In genomic region chr5:40952901-40953595, GRCm38 (mm10) we compare ENCODE assay signal across 8 mouse cellular contexts.
A peak's percentile ranks its signal among the peaks of the same experiment; 100 is the strongest.
DNase-seq lines count a peak whose midpoint lies in the region; ATAC-seq and TF ChIP-seq lines count a peak whose summit lies in the region.

No protein-coding gene starts in this region.

- H3K36me3 ChIP-seq in limb, embryonic 10.5 days: no peaks in the 10 kb centered on the region
- H3K36me3 ChIP-seq in midbrain, postnatal 0 days (ENCODE audit: insufficient read depth, low read length): no peaks in the 10 kb centered on the region

- peak; percentile 95 for TF ChIP-seq CTCF in midbrain, postnatal 0 days (IDR thresholded peaks at IDR 0.05)

- H3K4me3 ChIP-seq in limb, embryonic 10.5 days: no peak overlapping the region
- H3K4me3 ChIP-seq in midbrain, postnatal 0 days (ENCODE audit: low read depth, low read length): no peak overlapping the region

- H3K27ac ChIP-seq in limb, embryonic 10.5 days: no peak overlapping the region
- no peak overlapping the region for H3K27ac ChIP-seq in midbrain, postnatal 0 days (ENCODE audit: low read depth, low read length)

- peak; percentile 95 for ATAC-seq in midbrain, postnatal 0 days (ENCODE audit: low FRiP score)

- peak; percentile 6 for DNase-seq in thymus, postnatal 0 days (ENCODE audit: low spot score)
- DNase-seq in thymus, adult 18-20 months: no peak
- DNase-seq in cerebellum, postnatal 14 days: peak; percentile 79 to 81
- DNase-seq in gastrocnemius, postnatal 14 days: peak; percentile 14
- peak; percentile 57 for DNase-seq in kidney, adult 9 months
- DNase-seq in limb, embryonic 10.5 days (ENCODE audit: low spot score): peak; percentile 49
- peak; percentile 90 for DNase-seq in midbrain, postnatal 0 days (ENCODE audit: low spot score)
- peak; percentile 22 for DNase-seq in thymus, postnatal 4 days

- H3K27me3 ChIP-seq in limb, embryonic 10.5 days (ENCODE audit: low read depth, poor library complexity, severe bottlenecking): no peaks in the 10 kb centered on the region
- no peaks in the 10 kb centered on the region for H3K27me3 ChIP-seq in midbrain, postnatal 0 days (ENCODE audit: insufficient read depth, low read length)

- no peaks in the 10 kb centered on the region for H3K4me1 ChIP-seq in limb, embryonic 10.5 days
- H3K4me1 ChIP-seq in midbrain, postnatal 0 days (ENCODE audit: insufficient read depth, low read length): no peaks in the 10 kb centered on the region

- no peak overlapping the region for H3K4me2 ChIP-seq in midbrain, postnatal 0 days (ENCODE audit: low read depth, low read length, poor library complexity, severe bottlenecking)

- intact Hi-C loops in gastrocnemius, postnatal 14 days (cut with DNase I; ENCODE audit: low total_unique reads): loop anchor here (10.0 kb wide), 1 partner anchor 668 kb away; no protein-coding TSS in a partner anchor

- H3K9me3 ChIP-seq in limb, embryonic 10.5 days (replicated peaks): no peaks in the 10 kb centered on the region
- H3K9me3 ChIP-seq in midbrain, postnatal 0 days (ENCODE audit: low read length): no peaks in the 10 kb centered on the region

- H3K9ac ChIP-seq in midbrain, postnatal 0 days (replicated peaks; ENCODE audit: low read length, poor library complexity, severe bottlenecking): no peak overlapping the region

- WGBS in limb, embryonic 10.5 days: 3% methylated on average over 4 of the region's 4 CpGs
- WGBS in midbrain, postnatal 0 days: under 1% methylated on average over 4 of the region's 4 CpGs

Comparison
In these comparisons a context has a peak if more than half of its experiments do, and no peak if none do; other contexts are left out.
1. DNase-seq: peak in thymus, postnatal 0 days (single experiment), cerebellum, postnatal 14 days (2 of 2), gastrocnemius, postnatal 14 days (single experiment), kidney, adult 9 months (single experiment), limb, embryonic 10.5 days (single experiment), midbrain, postnatal 0 days (single experiment) and thymus, postnatal 4 days (single experiment); none in thymus, adult 18-20 months (0 of 2).